Mouse (Mus musculus) spleen, adult 2 months (tissue): ENCODE data around the gene Uroc1. TPM values are rescaled to one million over a fixed set of nuclear protein-coding genes. Genes with fewer than 3 reads are reported as not detected.

ENCODE experiments used
- DNase-seq, 2 experiments: peaks; one replicate each; pipeline versions ENCODE4 v3.0.0 to v3.0.0-alpha.2; 2012 to 2021; ENCODE audit warnings: low spot score in 2 of 2, low read depth in 1 of 2
- H3K27ac ChIP-seq: fragments of 200-500 bp; 2 replicates; pipeline ENCODE4 v1.5.1; 2012; ENCODE audit warnings: low read length, inconsistent platforms; ENCODE audit not compliant: insufficient read depth
- H3K27me3 ChIP-seq: fragments of 200-500 bp; 2 replicates; pipeline ENCODE4 v1.6.1; 2012; ENCODE audit warnings: mild to moderate bottlenecking, moderate library complexity, low read length, inconsistent platforms; ENCODE audit not compliant: control insufficient read depth, insufficient read depth
- H3K36me3 ChIP-seq: fragments of 200-500 bp; 2 replicates; pipeline ENCODE4 v1.6.1; 2012; ENCODE audit warnings: mild to moderate bottlenecking, low read length, inconsistent platforms; ENCODE audit not compliant: control insufficient read depth, insufficient read depth
- H3K4me1 ChIP-seq: fragments of 200-500 bp; 2 replicates; pipeline ENCODE4 v1.6.1; 2011; ENCODE audit warnings: inconsistent platforms; ENCODE audit not compliant: control insufficient read depth, insufficient read depth, insufficient read length
- H3K4me3 ChIP-seq: fragments of 200-500 bp; 2 replicates; pipeline ENCODE4 v1.5.1; 2011; ENCODE audit warnings: mild to moderate bottlenecking, inconsistent platforms; ENCODE audit not compliant: insufficient read depth, insufficient read length; ENCODE audit errors: extremely low read depth
- CTCF ChIP-seq: fragments of 200-500 bp; IDR thresholded peaks from 2 replicates; pipeline ENCODE4 v1.5.1; 2011; ENCODE audit warnings: mild to moderate bottlenecking, inconsistent platforms; ENCODE audit not compliant: insufficient read depth, insufficient read length, insufficient replicate concordance; ENCODE audit errors: extremely low read depth
- POLR2A ChIP-seq: fragments of 200-500 bp; IDR thresholded peaks from 2 replicates; pipeline ENCODE4 v1.6.1; 2011; ENCODE audit warnings: low read depth, low read length, inconsistent platforms
- WGBS: fragments of 180-500 bp; shearing (Covaris S2); methylation state at CpG from one replicate; pipeline ENCODE4 v1.1.7; 2018; 5-methylcytosine and 5-hydroxymethylcytosine counted together
- polyA plus RNA-seq: library from polyadenylated mRNA; depleted of rRNA; stranded (reverse); fragments of >200 nt; gene quantifications from 2 replicates; pipeline ENCODE4 v1.2.3, GENCODE M21; 2012; rRNA removed

Uroc1 gene
- polyA plus RNA-seq, 1 experiment = 0.02 TPM

- WGBS = 82% methylated on average over 3 of the region's 3 CpGs
- DNase-seq = no peak
- TF ChIP-seq CTCF (no peak), POLR2A (no peak)
- H3K36me3 ChIP-seq = peaks cover 8% of the 10 kb centered on the region
- no peak overlapping the region for H3K27ac ChIP-seq
- no peaks in the 10 kb centered on the region for H3K27me3 ChIP-seq
- H3K4me1 ChIP-seq = no peaks in the 10 kb centered on the region
- H3K4me3 ChIP-seq = no peak overlapping the region
These were observed 60.9 kb downstream of the Uroc1 start for GRCm38 (mm10) chr6:90393948-90394347.

- H3K4me3 ChIP-seq = no peak overlapping the region
- H3K36me3 ChIP-seq = peaks cover 9% of the 10 kb centered on the region
- H3K27me3 ChIP-seq = no peaks in the 10 kb centered on the region
- no peak overlapping the region for H3K27ac ChIP-seq
- TF ChIP-seq CTCF = no peak
- no peaks in the 10 kb centered on the region for H3K4me1 ChIP-seq
- DNase-seq = no peak
- 88% methylated on average over 2 of the region's 2 CpGs for WGBS
These were observed 62.7 kb downstream of the Uroc1 start for GRCm38 (mm10) chr6:90395751-90396150.

DNA sequence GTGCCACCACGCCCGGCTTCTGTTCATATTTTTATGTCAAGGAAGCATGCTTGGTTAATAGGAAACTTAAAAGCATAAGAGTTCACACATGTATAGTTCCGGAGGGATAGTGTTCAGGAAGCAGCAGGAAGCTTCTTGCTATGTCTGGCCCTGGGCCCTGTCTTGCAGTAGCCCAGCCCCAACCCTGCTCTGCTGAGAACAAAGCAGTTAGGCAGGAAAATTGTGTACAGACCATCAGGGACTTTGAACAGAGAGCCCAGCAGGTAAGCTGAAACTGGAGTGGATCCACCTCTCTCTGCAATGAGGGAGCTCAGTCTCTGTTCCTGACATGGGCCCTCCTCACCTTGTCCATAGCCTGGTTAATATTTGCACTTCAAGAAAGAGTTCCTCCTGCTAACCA is 64.2 kb downstream of the Uroc1 start:
- H3K27me3 ChIP-seq = no peaks in the 10 kb centered on the region
- DNase-seq = no peak
- H3K36me3 ChIP-seq = peaks cover 16% of the 10 kb centered on the region
- H3K27ac ChIP-seq = no peak overlapping the region
- no peak overlapping the region for H3K4me3 ChIP-seq
- TF ChIP-seq POLR2A (no peak), CTCF (no peak)
- H3K4me1 ChIP-seq = no peaks in the 10 kb centered on the region
- 94% methylated on average over 3 of the region's 3 CpGs for WGBS

- TF ChIP-seq CTCF (no peak), POLR2A (no peak)
- DNase-seq = no peak
These were observed 75.5 kb downstream of the Uroc1 start for GRCm38 (mm10) chr6:90408632-90409031.

DNA sequence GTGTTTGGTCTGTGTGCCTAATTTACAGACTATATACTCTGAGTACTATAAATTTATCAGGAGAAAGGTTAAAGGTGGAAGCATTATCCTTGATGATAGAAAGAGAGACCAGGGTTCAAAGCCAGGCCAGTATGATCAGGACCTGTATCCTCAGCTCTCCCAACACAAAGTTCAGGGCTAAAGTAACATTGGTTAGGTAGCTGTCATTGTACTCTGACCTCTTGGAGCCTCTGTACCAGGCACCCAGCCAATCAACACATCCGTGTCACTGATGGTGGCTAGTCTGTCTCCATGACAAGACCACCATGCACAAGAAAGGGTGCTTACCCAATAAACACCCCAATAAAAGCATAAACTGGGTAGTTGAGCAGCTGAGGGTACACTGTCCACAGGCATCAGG is 77.9 kb downstream of the Uroc1 start:
- H3K4me1 ChIP-seq = no peaks in the 10 kb centered on the region
- TF ChIP-seq CTCF = no peak
- no peak for TF ChIP-seq POLR2A
- H3K4me3 ChIP-seq = no peak overlapping the region
- no peaks in the 10 kb centered on the region for H3K27me3 ChIP-seq
- H3K27ac ChIP-seq = no peak overlapping the region
- WGBS = 88% methylated on average over 1 of the region's 1 CpGs
- no peak for DNase-seq
- no peaks in the 10 kb centered on the region for H3K36me3 ChIP-seq

More at GRCm38 (mm10) chr6:90408632-90409031, 75.5 kb downstream of the Uroc1 start:
- H3K4me1 ChIP-seq = no peaks in the 10 kb centered on the region
- H3K36me3 ChIP-seq = peaks cover 1% of the 10 kb centered on the region; the same call in 1 of the 2 replicates
- H3K4me3 ChIP-seq = no peak overlapping the region
- H3K27ac ChIP-seq = no peak overlapping the region
- H3K27me3 ChIP-seq = no peaks in the 10 kb centered on the region

- H3K27ac ChIP-seq = no peak overlapping the region
- no peaks in the 10 kb centered on the region for H3K4me1 ChIP-seq
- TF ChIP-seq POLR2A (no peak), CTCF (no peak)
- no peak for DNase-seq
- no peak overlapping the region for H3K4me3 ChIP-seq
- no peaks in the 10 kb centered on the region for H3K27me3 ChIP-seq
- no peaks in the 10 kb centered on the region for H3K36me3 ChIP-seq
- 87% methylated on average over 7 of the region's 7 CpGs for WGBS
These were observed 78.8 kb downstream of the Uroc1 start for GRCm38 (mm10) chr6:90411926-90412325.

Other genes starting within 250 kb of the Uroc1 start
- gene Vmn1r50, start 231.9 kb upstream of the Uroc1 start, polyA plus RNA-seq = not detected in 2 replicates
- not detected in 2 replicates for gene Vmn1r51, start 210.7 kb upstream of the Uroc1 start, polyA plus RNA-seq
- gene Vmn1r52, start 158.5 kb upstream of the Uroc1 start, polyA plus RNA-seq = not detected in 2 replicates
- gene V1ra8, start 130.5 kb upstream of the Uroc1 start, polyA plus RNA-seq = not detected in 2 replicates
- gene Vmn1r53, start 108.8 kb upstream of the Uroc1 start, polyA plus RNA-seq = not detected in 2 replicates
- not detected in 2 replicates for gene Vmn1r54, start 87.0 kb upstream of the Uroc1 start, polyA plus RNA-seq
- gene BC048671, start 32.1 kb upstream of the Uroc1 start, polyA plus RNA-seq = not detected in 2 replicates
- gene Chst13, start 8.1 kb upstream of the Uroc1 start, polyA plus RNA-seq = 1.1 and 1.4 TPM in 2 replicates
- 15.6 and 24.6 TPM in 2 replicates for gene Zxdc, start 36.2 kb downstream of the Uroc1 start, polyA plus RNA-seq
- gene Cfap100, start 95.5 kb downstream of the Uroc1 start, polyA plus RNA-seq = not detected in 2 replicates
- gene Klf15, start 129.3 kb downstream of the Uroc1 start, polyA plus RNA-seq = 9.7 and 11.0 TPM in 2 replicates
- gene Aldh1l1, start 153.1 kb downstream of the Uroc1 start, polyA plus RNA-seq = 1.9 and 2.9 TPM in 2 replicates